In genomic region chr8:111577880-111578533, GRCm38 (mm10) we compare ENCODE assay signal across 11 mouse cellular contexts. TPM values are rescaled to one million over a fixed set of nuclear protein-coding genes. Genes with fewer than 3 reads are reported as not detected.
"Had no signal": no experiment of that assay in that cellular context is flagged by ENCODE, and none has a peak within 500 bp of the region (broad histone marks: within the 10 kb centered on the region; RNA-seq: fewer than 3 reads in every experiment).

No protein-coding gene starts in this region.

- H3K4me3 ChIP-seq: kidney, embryonic 15.5 days; left cerebral cortex, adult 2 months; limb, embryonic 15.5 days; liver, embryonic 13.5 days; midbrain, embryonic 13.5 days; myocyte; neural tube, embryonic 12.5 days had no signal

- DNase-seq: kidney, adult 2 months; kidney, postnatal 14 days; liver, embryonic 13.5 days; lung, adult 18-20 months had no signal

- H3K27ac ChIP-seq: kidney, embryonic 15.5 days; left cerebral cortex, adult 2 months; limb, embryonic 15.5 days; liver, embryonic 13.5 days; midbrain, embryonic 13.5 days; neural tube, embryonic 12.5 days had no signal

- H3K27me3 ChIP-seq: kidney, embryonic 15.5 days; limb, embryonic 15.5 days; liver, embryonic 13.5 days; midbrain, embryonic 13.5 days; neural tube, embryonic 12.5 days had no signal

- H3K36me3 ChIP-seq: limb, embryonic 15.5 days; midbrain, embryonic 13.5 days; neural tube, embryonic 12.5 days had no signal

RNA-seq across cellular contexts. Expression of gene Ldhd, which starts 52.2 kb away (rescaled TPM):
- total RNA-seq: neutrophil, adult 5-6 weeks had no signal
